Mouse (Mus musculus): ENCODE results near the gene Cyp4f14. TPM values are rescaled to one million over a fixed set of nuclear protein-coding genes. Genes with fewer than 3 reads are reported as not detected.
A peak's percentile ranks its signal among the peaks of the same experiment; 100 is the strongest.
"Not testable (repeated sequence)": the region's sequence is repeated elsewhere in the genome, so short reads cannot be mapped to it uniquely, and the experiment has no call there.

Gene Cyp4f14
- polyA plus RNA-seq, 1 experiment from 2014 or later: not detected

DNA sequence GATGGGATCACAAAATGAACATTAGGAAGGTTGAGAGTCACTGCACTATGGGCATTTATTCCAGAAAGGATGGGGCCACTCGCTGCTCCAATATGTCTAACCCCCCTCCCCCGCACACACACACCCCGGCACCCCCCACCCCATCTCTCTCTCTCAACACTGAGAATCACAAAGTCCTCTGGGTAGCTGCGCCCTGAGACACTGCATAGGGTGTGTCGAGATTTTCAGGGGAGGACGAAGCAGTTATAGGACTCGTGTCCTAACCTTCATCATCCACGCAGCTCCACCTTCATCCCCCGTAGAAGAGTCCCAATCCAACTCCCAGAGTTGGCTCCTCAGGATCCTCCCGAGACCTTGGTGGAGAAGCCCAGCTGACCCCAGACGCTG lies 26.3 kb downstream of the Cyp4f14 start:
- H3K9ac ChIP-seq: peak overlapping the region; percentile 74
- H3K4me3 ChIP-seq: peak overlapping the region; percentile 50
- H3K4me1 ChIP-seq: peaks cover 15% of the 10 kb centered on the region
- H3K36me3 ChIP-seq: peaks cover 3% of the 10 kb centered on the region; the same call in 1 of the 2 replicates
- peak overlapping the region; percentile 39; the same call in 1 of the 2 replicates for H3K27ac ChIP-seq
- H3K27me3 ChIP-seq (replicated peaks): no peaks in the 10 kb centered on the region
- whole genome bisulfite sequencing: 3% methylated on average over 11 of the region's 11 CpGs
- no peaks in the 10 kb centered on the region for H3K9me3 ChIP-seq
- no peak for ATAC-seq (ENCODE audit: low FRiP score, low read depth)
- H3K4me2 ChIP-seq (replicated peaks): peak overlapping the region; percentile 77

DNA sequence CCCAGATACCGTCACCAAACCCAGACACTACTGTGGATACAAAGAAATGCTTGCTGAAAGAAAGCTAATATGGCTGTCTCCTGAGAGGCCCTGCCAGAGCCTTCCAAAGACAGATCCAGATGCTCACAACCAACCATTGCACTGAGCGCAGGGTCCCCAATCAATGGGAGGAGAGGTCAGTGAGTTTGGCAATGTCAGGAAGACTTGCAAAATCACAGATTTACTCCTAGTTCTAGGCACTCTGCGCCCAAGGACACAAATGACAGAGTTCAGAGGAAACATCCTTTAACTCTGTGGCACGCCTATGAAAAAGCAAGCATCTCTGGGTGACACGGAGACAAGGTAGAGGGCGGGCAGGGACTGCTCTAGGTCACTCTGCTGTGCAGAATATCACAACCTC lies 27.5 kb downstream of the Cyp4f14 start:
- 96% methylated on average over 6 of the region's 6 CpGs for WGBS

DNA sequence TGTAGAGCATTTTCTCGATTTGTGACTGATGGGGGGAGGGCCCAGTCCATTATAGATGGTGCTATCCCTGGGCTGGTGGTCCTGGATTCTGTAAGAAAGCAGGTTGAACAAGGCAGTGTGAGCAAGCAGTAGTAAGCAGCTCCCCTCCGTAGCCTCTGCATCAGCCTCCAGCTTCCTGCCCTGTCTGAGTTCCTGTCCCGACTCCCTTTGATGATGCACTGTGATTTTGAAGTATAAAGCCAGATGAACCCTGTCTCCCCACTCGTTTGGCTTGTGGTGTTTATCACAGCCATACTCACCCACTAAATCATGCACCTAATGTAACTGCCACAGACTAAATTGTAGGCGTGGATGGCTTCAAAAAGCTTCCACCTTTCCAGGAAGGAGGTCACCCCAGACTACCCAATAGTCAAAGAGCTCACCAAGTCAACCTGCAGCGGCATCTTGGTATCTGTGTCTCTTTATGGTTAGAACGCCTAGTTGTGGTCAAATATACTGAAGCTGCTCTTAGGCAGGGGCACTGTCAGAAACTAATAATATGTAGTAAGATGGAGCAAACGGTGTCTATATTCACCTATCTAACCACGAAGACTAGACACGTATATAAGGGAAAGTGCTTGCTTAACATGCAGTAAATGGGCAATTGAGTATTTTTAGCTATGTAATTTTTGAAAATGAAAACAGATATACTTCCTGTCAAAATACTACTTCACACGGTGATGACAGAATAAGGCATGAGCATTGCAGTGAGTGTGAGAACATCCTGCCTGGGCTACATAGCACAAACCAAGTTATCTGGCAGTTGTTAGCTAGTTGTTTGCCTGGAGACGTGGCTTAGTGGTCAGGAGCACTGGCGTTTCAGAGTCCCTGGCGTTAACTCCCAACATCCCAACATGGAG lies 36.6 kb downstream of the Cyp4f14 start:
- Histone ChIP-seq H3K4me2 (replicated peaks) (no peak overlapping the region), H3K27ac (no peak overlapping the region), H3K4me1 (no peaks in the 10 kb centered on the region), H3K9me3 (no peaks in the 10 kb centered on the region), H3K4me3 (no peak overlapping the region), H3K9ac (no peak overlapping the region), H3K36me3 (peaks cover 57% of the 10 kb centered on the region), H3K27me3 (replicated peaks) (no peaks in the 10 kb centered on the region)
- 92% methylated on average over 14 of the region's 14 CpGs for WGBS
- no peak for ATAC-seq (ENCODE audit: low FRiP score, low read depth)

More for the DNA sequence above, 27.5 kb downstream of the Cyp4f14 start:
- no peak for ATAC-seq (ENCODE audit: low FRiP score, low read depth)
- Histone ChIP-seq H3K27ac (no peak overlapping the region), H3K9me3 (no peaks in the 10 kb centered on the region), H3K4me1 (peaks cover 15% of the 10 kb centered on the region), H3K27me3 (replicated peaks) (no peaks in the 10 kb centered on the region), H3K4me2 (replicated peaks) (peak overlapping the region; percentile 77; the same call in 1 of the 2 replicates), H3K9ac (no peak overlapping the region), H3K36me3 (peaks cover 12% of the 10 kb centered on the region; the same call in 1 of the 2 replicates), H3K4me3 (no peak overlapping the region)

DNA sequence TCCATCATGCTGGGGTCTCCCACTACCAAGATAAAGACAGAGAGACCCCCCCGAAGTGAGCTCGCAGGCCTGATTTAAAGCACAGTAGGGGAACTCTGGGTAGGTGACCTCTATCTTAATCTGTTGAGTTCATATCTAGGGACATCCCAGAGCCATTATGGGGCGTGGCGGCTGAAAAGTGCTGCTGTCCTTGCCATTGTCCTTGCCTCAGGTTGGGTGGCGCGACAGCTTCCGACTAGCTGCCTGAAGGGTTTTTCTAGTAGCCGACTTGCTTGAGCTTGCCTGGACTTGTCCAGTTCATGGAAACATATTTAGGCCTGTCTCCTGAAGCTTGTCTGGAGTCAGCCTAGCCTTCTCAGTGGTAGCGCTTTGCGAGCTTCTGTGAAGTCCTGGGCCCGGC lies 38.4 kb downstream of the Cyp4f14 start:
- Histone ChIP-seq H3K4me1 (no peaks in the 10 kb centered on the region), H3K9ac (no peak overlapping the region), H3K27ac (no peak overlapping the region), H3K9me3 (no peaks in the 10 kb centered on the region), H3K36me3 (peaks cover 40% of the 10 kb centered on the region), H3K4me3 (no peak overlapping the region), H3K4me2 (replicated peaks) (no peak overlapping the region), H3K27me3 (replicated peaks) (no peaks in the 10 kb centered on the region)
- ATAC-seq (ENCODE audit: low FRiP score, low read depth): no peak
- 94% methylated on average over 11 of the region's 11 CpGs for WGBS

DNA sequence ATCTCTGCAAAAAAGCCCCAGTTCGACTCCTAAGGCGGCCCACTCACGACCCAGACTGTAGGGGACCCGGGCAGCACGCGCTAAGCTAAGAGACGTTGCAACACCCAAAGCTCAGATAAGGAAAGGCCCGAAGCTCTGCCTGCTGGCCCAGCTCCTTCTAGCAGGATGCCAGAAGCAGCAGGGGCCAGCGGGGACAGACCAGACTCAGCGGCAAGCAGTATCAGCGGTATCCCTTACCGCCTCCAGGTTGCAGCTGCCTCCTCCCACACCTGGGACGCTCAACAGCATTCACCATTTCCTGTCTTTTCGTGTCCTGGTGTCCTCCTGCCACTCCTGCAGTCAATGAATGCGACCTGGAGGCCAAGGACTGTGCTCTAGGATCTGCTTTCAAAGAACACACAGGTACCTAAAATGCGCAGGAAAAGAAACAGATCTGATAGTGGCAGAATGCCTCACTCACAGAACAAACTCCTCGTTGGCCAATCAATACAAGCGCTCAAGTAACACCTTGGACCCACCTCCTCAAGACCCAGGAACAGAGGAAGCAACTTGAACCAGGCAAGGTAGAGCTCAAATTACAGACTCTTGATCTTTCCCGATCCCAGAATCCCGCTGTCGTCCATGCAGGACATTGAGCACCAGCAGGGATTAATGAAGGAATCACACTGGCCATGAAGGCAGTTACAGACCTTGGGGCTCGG lies 39.5 kb downstream of the Cyp4f14 start:
- peak overlapping the region; percentile 22; the same call in 1 of the 2 replicates for H3K4me2 ChIP-seq (replicated peaks)
- H3K9me3 ChIP-seq: no peaks in the 10 kb centered on the region
- 13% methylated on average over 22 of the region's 22 CpGs for WGBS
- H3K4me3 ChIP-seq: no peak overlapping the region
- H3K27me3 ChIP-seq (replicated peaks): no peaks in the 10 kb centered on the region
- peaks cover 28% of the 10 kb centered on the region for H3K36me3 ChIP-seq
- H3K4me1 ChIP-seq: no peaks in the 10 kb centered on the region
- H3K27ac ChIP-seq: no peak overlapping the region
- no peak overlapping the region for H3K9ac ChIP-seq
- ATAC-seq (ENCODE audit: low FRiP score, low read depth): no peak

DNA sequence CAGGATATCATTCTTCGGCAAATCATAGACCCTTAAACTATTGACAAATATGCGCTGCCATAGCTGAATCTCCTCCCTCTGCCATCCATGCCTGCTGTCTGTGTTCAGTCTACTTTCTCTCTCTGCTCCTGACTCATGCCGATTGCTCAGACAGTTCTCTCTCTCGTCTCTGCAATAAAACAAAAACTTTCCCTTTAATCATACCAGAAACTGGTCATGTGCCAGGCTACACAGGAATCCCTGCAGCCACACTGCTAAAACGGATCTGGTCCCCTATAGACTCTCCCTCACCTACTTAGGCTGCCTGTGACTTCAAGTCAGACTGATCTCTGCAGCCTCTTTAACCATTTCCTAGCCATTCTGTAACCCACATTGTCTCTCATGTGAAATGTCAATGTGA lies 44.4 kb downstream of the Cyp4f14 start:
- H3K9me3 ChIP-seq: no peaks in the 10 kb centered on the region
- H3K27ac ChIP-seq: no peak overlapping the region
- no peak overlapping the region for H3K4me2 ChIP-seq (replicated peaks)
- ATAC-seq (ENCODE audit: low FRiP score, low read depth): no peak
- no peak overlapping the region for H3K9ac ChIP-seq
- H3K27me3 ChIP-seq (replicated peaks): no peaks in the 10 kb centered on the region
- no peaks in the 10 kb centered on the region for H3K4me1 ChIP-seq
- WGBS: 77% methylated on average over 5 of the region's 5 CpGs
- H3K4me3 ChIP-seq: no peak overlapping the region
- no peaks in the 10 kb centered on the region for H3K36me3 ChIP-seq

DNA sequence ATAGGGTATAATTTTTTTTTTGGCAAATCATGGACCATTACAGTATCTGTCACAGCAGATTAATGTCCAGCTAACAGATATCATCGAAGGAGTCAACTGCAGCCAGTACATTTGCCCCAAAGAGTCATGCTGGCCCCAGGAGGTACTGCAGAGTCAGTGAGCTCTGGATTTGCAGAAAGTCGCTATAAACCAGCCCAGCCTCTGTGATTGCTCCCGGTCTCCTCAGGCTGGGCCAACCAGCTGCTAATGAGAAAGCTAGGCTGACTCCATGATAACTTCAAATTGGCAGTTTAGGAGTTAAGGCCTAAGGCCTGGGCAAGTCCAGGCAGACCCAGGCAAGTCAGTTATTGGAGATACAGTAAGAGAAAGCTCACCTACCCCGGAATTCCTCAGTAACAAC lies 45.1 kb downstream of the Cyp4f14 start:
- no peaks in the 10 kb centered on the region for H3K36me3 ChIP-seq
- H3K27ac ChIP-seq: no peak overlapping the region
- no peaks in the 10 kb centered on the region for H3K9me3 ChIP-seq
- H3K27me3 ChIP-seq (replicated peaks): no peaks in the 10 kb centered on the region
- no peak for ATAC-seq (ENCODE audit: low FRiP score, low read depth)
- H3K4me1 ChIP-seq: no peaks in the 10 kb centered on the region
- no peak overlapping the region for H3K9ac ChIP-seq
- no peak overlapping the region for H3K4me3 ChIP-seq
- 85% methylated on average over 4 of the region's 4 CpGs for WGBS
- no peak overlapping the region for H3K4me2 ChIP-seq (replicated peaks)

DNA sequence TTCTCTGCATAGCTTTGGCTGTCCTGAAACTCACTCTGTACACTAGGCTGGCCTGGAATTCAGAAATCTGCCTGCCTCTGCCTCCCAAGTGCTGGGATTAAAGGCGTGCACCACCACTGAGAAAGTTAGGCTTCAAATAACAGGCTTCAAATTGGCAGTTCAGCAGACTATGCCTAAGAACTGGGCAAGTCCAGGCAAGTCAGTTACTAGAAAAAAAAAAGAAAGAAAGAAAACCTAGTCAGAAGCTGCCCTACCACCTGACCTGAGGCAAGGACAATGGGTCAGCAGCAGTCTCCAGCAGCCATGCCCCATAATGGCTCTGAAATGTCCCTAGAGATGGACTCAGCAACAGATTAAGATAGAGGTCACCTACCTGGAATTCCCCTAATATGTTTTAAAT lies 45.7 kb downstream of the Cyp4f14 start:
- ATAC-seq (ENCODE audit: low FRiP score, low read depth): no peak
- Histone ChIP-seq H3K36me3 (no peaks in the 10 kb centered on the region), H3K4me3 (no peak overlapping the region), H3K4me1 (no peaks in the 10 kb centered on the region), H3K9ac (no peak overlapping the region), H3K4me2 (replicated peaks) (no peak overlapping the region), H3K27me3 (replicated peaks) (no peaks in the 10 kb centered on the region), H3K9me3 (no peaks in the 10 kb centered on the region), H3K27ac (no peak overlapping the region)
- WGBS: 91% methylated on average over 1 of the region's 1 CpGs

DNA sequence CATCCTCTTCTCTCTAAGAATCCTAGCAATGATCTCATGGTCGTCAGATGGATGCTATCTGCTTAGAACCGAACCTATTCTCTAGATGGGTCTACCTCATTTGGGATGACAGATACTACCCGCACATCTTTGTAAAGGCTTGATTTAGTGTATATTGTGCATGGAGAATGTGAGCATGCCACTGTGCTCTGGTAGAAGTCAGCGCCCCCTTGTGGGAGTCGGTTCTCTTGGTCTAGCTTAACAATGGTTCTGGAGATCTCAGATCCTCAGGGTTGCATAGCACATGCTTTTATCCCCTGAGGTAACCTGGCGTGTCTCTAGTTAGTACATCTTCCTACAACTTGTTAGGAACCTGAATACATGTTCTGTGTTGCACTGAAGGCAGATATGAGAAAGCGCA lies 49.9 kb downstream of the Cyp4f14 start:
- not testable (repeated sequence) for H3K27ac ChIP-seq; H3K27me3 ChIP-seq (replicated peaks); H3K9ac ChIP-seq; ATAC-seq (ENCODE audit: low FRiP score, low read depth); H3K36me3 ChIP-seq; H3K4me2 ChIP-seq (replicated peaks); H3K4me3 ChIP-seq; H3K9me3 ChIP-seq; H3K4me1 ChIP-seq
- WGBS: 44% methylated on average over 5 of the region's 7 CpGs

DNA sequence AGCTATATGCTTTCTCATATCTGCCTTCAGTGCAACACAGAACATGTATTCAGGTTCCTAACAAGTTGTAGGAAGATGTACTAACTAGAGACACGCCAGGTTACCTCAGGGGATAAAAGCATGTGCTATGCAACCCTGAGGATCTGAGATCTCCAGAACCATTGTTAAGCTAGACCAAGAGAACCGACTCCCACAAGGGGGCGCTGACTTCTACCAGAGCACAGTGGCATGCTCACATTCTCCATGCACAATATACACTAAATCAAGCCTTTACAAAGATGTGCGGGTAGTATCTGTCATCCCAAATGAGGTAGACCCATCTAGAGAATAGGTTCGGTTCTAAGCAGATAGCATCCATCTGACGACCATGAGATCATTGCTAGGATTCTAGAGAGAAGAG lies 60.4 kb downstream of the Cyp4f14 start:
- H3K4me3 ChIP-seq; H3K9ac ChIP-seq; H3K4me1 ChIP-seq; ATAC-seq (ENCODE audit: low FRiP score, low read depth); H3K36me3 ChIP-seq; H3K4me2 ChIP-seq (replicated peaks); H3K27ac ChIP-seq; H3K9me3 ChIP-seq; H3K27me3 ChIP-seq (replicated peaks): not testable (repeated sequence)
- WGBS: 71% methylated on average over 4 of the region's 6 CpGs

Data from neural tube, embryonic 12.5 days (tissue).